Mouse (Mus musculus): Measurements from ENCODE around the gene Lcn4.
"Not testable (repeated sequence)": the region's sequence is repeated elsewhere in the genome, so short reads cannot be mapped to it uniquely, and the experiment has no call there.

Lcn4 gene

GRCm38 (mm10) chr2:26671182-26671581 is at the start of gene Lcn4:
Gene Lcn4 (minus strand): TSS chr2:26671282.
- CTCF ChIA-PET = no interaction called here

- CTCF ChIA-PET = no interaction called here
Observed at GRCm38 (mm10) chr2:26686171-26686675, 15.1 kb upstream of the Lcn4 start.

- CTCF ChIA-PET = no interaction called here
Observed at GRCm38 (mm10) chr2:26668746-26669145, 2.3 kb downstream of the Lcn4 start.

- CTCF ChIA-PET = not testable (repeated sequence)
Observed at GRCm38 (mm10) chr2:26663551-26663950, 7.5 kb downstream of the Lcn4 start.

- CTCF ChIA-PET = no interaction called here
Observed at GRCm38 (mm10) chr2:26663112-26663511, 8.0 kb downstream of the Lcn4 start.

- CTCF ChIA-PET = no interaction called here
Observed at GRCm38 (mm10) chr2:26662509-26662882, 8.6 kb downstream of the Lcn4 start.

GRCm38 (mm10) chr2:26661768-26662508 is 9.1 kb downstream of the Lcn4 start:
- CTCF ChIA-PET = no interaction called here

- CTCF ChIA-PET = interaction anchor here (0.6 kb wide), 2 partner anchors 13 to 523 kb away, joined by 3 to 4 read pairs; no protein-coding TSS in a partner anchor
Observed at GRCm38 (mm10) chr2:26661143-26661752, 9.8 kb downstream of the Lcn4 start.

GRCm38 (mm10) chr2:26657426-26657825 is 13.7 kb downstream of the Lcn4 start:
- CTCF ChIA-PET = no interaction called here

- CTCF ChIA-PET = no interaction called here
Observed at GRCm38 (mm10) chr2:26654687-26655086, 16.4 kb downstream of the Lcn4 start.

GRCm38 (mm10) chr2:26646643-26647293 is 24.3 kb downstream of the Lcn4 start:
- CTCF ChIA-PET = interaction anchor here (0.6 to 0.9 kb wide), 2 partner anchors 11 to 198 kb away, joined by 3 to 13 read pairs; no protein-coding TSS in a partner anchor

GRCm38 (mm10) chr2:26643942-26644341 is 27.1 kb downstream of the Lcn4 start:
- CTCF ChIA-PET = interaction anchor here (0.6 kb wide), 1 partner anchor 105 kb away, joined by 3 read pairs; no protein-coding TSS in a partner anchor

GRCm38 (mm10) chr2:26641006-26641647 is 30.0 kb downstream of the Lcn4 start:
- CTCF ChIA-PET = no interaction called here

- CTCF ChIA-PET = no interaction called here
Observed at GRCm38 (mm10) chr2:26639838-26640830, 30.9 kb downstream of the Lcn4 start.

GRCm38 (mm10) chr2:26639083-26639482 is 32.0 kb downstream of the Lcn4 start:
- CTCF ChIA-PET = interaction anchor here (0.5 kb wide), 1 partner anchor 221 kb away, joined by 5 read pairs; no protein-coding TSS in a partner anchor

GRCm38 (mm10) chr2:26638572-26638971 is 32.5 kb downstream of the Lcn4 start:
- CTCF ChIA-PET = interaction anchor here (0.5 kb wide), 1 partner anchor 221 kb away, joined by 5 read pairs; no protein-coding TSS in a partner anchor

- CTCF ChIA-PET = no interaction called here
Observed at GRCm38 (mm10) chr2:26638039-26638438, 33.0 kb downstream of the Lcn4 start.

GRCm38 (mm10) chr2:26637316-26637932 is 33.7 kb downstream of the Lcn4 start:
- CTCF ChIA-PET = no interaction called here

GRCm38 (mm10) chr2:26636325-26636635 is 34.8 kb downstream of the Lcn4 start:
- CTCF ChIA-PET = interaction anchor here (1.0 to 1.3 kb wide), 2 partner anchors 11 to 24 kb away, joined by 4 to 13 read pairs; no protein-coding TSS in a partner anchor

Measured in spleen, embryonic (tissue).